Mouse (Mus musculus) liver, embryonic 13.5 days (tissue): ENCODE results near the gene Acoxl. TPM values are rescaled to one million over a fixed set of nuclear protein-coding genes. Genes with fewer than 3 reads are reported as not detected.
"Not testable (repeated sequence)": the region's sequence is repeated elsewhere in the genome, so short reads cannot be mapped to it uniquely, and the experiment has no call there.

Experiments
- ATAC-seq: fragments of 200-750 bp; cut with Nextera tagmentation; 2 replicates; pipeline ENCODE4 v1.8.0; 2017; ENCODE audit warnings: low read depth, mild to moderate bottlenecking, moderate number of reproducible peaks, moderate library complexity
- DNase-seq: peaks from one replicate; pipeline ENCODE4 v3.0.0; 2022
- H3K27ac ChIP-seq: fragments of 300-500 bp; sonication (generic); 2 replicates; pipeline ENCODE4 v1.5.1; 2015; ENCODE audit warnings: moderate library complexity, mild to moderate bottlenecking, inconsistent platforms
- H3K27me3 ChIP-seq: fragments of 300-500 bp; sonication (generic); 2 replicates; pipeline ENCODE4 v1.6.1; 2015; ENCODE audit warnings: mild to moderate bottlenecking, inconsistent platforms
- H3K36me3 ChIP-seq: fragments of 300-500 bp; sonication (generic); 2 replicates; pipeline ENCODE4 v1.6.1; 2015; ENCODE audit warnings: mild to moderate bottlenecking, inconsistent platforms
- H3K4me1 ChIP-seq: fragments of 300-500 bp; sonication (generic); replicated peaks from 2 replicates; pipeline ENCODE4 v1.6.1; 2015; ENCODE audit warnings: inconsistent platforms
- H3K4me2 ChIP-seq: fragments of 300-500 bp; sonication (generic); 2 replicates; pipeline ENCODE4 v1.6.1; 2015; ENCODE audit warnings: inconsistent platforms, mild to moderate bottlenecking, moderate library complexity
- H3K4me3 ChIP-seq: fragments of 300-500 bp; sonication (generic); replicated peaks from 2 replicates; pipeline ENCODE4 v1.5.1; 2015; ENCODE audit warnings: mild to moderate bottlenecking, inconsistent platforms
- H3K9ac ChIP-seq: fragments of 300-500 bp; sonication (generic); 2 replicates; pipeline ENCODE4 v1.6.1; 2015; ENCODE audit warnings: mild to moderate bottlenecking, inconsistent platforms
- H3K9me3 ChIP-seq: fragments of 300-500 bp; sonication (generic); replicated peaks from 2 replicates; pipeline ENCODE4 v1.6.1; 2016; ENCODE audit warnings: inconsistent platforms
- WGBS: fragments of 180-500 bp; shearing (Covaris S2); methylation state at CpG from one replicate; pipeline ENCODE4 v1.1.7; 2015; ENCODE audit not compliant: insufficient replicate concordance; 5-methylcytosine and 5-hydroxymethylcytosine counted together
- polyA plus RNA-seq: library from polyadenylated mRNA; unstranded; fragments of >200 nt; fragmentation: Nextera tagmentation; extraction: Ambion mirVana; gene quantifications from 2 replicates; pipeline ENCODE4 v1.2.1, GENCODE M21; 2015

The Acoxl gene
- polyA plus RNA-seq, 1 experiment from 2014 or later = not detected

DNA sequence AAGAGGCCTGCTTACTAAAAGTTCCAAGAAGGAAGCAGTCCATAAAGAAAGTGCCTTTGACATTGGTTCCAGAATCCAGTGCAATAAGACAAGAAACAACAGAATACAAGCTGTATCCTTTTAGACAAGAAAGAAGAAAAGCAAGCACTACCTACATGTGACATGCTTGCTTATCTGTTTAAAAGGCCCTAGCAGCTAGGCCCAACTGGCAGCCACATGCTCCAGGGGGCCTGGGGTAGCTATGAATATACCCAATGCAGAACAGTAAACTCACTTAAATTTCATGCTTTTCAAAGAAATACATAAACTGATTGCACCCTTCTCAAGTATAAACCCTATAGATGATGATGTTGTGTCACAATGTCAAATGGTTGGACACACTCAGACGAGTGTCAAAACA is 257.4 kb downstream of the Acoxl start:
- H3K27me3 ChIP-seq = no peaks in the 10 kb centered on the region
- peaks cover 6% of the 10 kb centered on the region; the same call in 1 of the 2 replicates for H3K4me1 ChIP-seq
- no peak for DNase-seq
- H3K27ac ChIP-seq = no peak overlapping the region
- H3K9me3 ChIP-seq = no peaks in the 10 kb centered on the region
- H3K9ac ChIP-seq = no peak overlapping the region
- no peak overlapping the region for H3K4me2 ChIP-seq
- 62% methylated on average over 1 of the region's 1 CpGs for whole genome bisulfite sequencing
- no peak overlapping the region for H3K4me3 ChIP-seq
- H3K36me3 ChIP-seq = no peaks in the 10 kb centered on the region
- no peak for ATAC-seq

DNA sequence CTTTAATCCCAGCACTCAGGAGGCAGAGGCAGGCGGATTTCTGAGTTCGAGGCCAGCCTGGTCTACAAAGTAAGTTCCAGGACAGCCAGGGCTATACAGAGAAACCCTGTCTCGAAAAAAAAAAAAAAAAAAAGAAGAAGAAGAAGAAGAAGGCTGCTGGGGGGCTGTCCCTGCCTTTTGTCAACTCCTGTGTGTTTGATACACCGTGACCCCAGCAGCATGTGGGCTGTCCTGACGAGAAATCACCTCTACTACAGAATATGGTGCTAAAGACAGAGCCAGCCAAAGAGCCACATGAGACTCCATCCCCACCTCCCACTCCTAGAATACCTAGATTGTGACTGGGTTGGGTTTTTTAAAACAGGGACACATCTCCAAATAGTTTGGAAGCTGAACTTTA is 259.4 kb downstream of the Acoxl start:
- DNase-seq, H3K36me3 ChIP-seq, H3K9me3 ChIP-seq, H3K4me1 ChIP-seq, H3K27ac ChIP-seq, H3K4me3 ChIP-seq, ATAC-seq, H3K9ac ChIP-seq, H3K27me3 ChIP-seq, H3K4me2 ChIP-seq: not testable (repeated sequence)
- 66% methylated on average over 5 of the region's 5 CpGs for WGBS

DNA sequence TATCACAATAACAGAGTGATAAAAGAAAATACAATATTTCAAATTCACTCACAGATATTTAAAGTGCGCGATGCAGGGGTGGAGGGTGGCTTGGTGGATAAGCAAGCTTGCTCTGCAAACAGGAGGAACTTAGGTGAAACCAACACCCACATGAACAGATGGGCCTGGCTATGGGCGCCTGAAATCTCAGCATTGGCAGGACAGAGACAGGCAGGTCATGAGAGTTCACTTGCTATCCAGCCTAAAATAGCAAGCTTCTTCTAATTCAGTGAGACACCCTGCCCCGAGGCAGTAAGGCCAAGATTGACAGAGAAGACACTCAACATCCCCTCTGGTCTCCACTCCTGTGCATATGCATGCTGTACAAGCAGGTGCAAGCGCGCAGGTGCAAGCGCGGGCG is 263.4 kb downstream of the Acoxl start:
- ATAC-seq (no peak), DNase-seq (no peak)
- H3K4me2 ChIP-seq = no peak overlapping the region
- no peaks in the 10 kb centered on the region for H3K27me3 ChIP-seq
- no peak overlapping the region for H3K9ac ChIP-seq
- H3K27ac ChIP-seq = no peak overlapping the region
- H3K36me3 ChIP-seq = no peaks in the 10 kb centered on the region
- 77% methylated on average over 9 of the region's 9 CpGs for WGBS
- H3K4me1 ChIP-seq = no peaks in the 10 kb centered on the region
- no peaks in the 10 kb centered on the region for H3K9me3 ChIP-seq
- H3K4me3 ChIP-seq = no peak overlapping the region

DNA sequence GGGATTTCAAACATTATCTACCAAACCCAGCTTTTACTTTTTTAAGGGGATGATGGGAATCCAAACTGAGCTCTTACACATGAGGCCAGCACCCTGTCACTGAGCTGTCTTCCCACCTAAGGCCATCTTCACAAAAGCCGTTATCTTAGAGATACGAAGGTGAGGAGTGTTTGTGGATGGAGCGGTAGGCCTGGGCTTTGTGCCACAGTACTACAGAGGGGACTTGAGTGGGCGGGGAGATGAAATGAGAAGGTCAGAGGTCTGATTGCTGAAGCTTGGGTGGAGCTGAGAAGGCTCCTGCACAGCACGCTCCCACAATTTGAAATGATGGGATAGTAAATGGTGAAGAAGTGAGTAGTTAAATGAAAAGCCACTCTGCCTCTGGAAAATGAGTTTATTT is 266.1 kb downstream of the Acoxl start:
- H3K27me3 ChIP-seq = no peaks in the 10 kb centered on the region
- H3K9ac ChIP-seq = no peak overlapping the region
- H3K4me3 ChIP-seq = no peak overlapping the region
- 61% methylated on average over 5 of the region's 5 CpGs for WGBS
- no peaks in the 10 kb centered on the region for H3K9me3 ChIP-seq
- ATAC-seq = no peak
- no peak overlapping the region for H3K4me2 ChIP-seq
- no peak overlapping the region for H3K27ac ChIP-seq
- H3K36me3 ChIP-seq = no peaks in the 10 kb centered on the region
- DNase-seq = no peak
- H3K4me1 ChIP-seq = no peaks in the 10 kb centered on the region

DNA sequence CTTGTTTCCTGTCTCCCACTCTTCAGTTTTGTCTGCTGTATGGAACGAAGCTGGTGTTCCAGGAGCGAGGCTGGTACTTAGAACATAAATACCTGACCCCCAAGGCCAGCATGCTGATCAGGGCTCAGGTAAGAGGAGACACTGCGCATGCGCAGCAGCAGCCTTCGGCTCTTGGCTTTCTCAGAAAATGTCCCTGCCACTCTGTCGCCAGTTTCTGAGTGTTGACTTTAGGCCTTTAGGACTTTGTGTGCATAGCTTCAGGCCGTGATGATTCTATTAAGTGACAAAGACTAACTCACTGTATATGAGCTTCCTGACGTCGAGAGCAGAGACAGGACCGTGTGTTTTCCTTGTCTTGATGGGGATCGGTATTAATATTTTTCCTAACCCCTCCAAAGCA is 267.0 kb downstream of the Acoxl start:
- H3K4me1 ChIP-seq = no peaks in the 10 kb centered on the region
- H3K9ac ChIP-seq = no peak overlapping the region
- 67% methylated on average over 11 of the region's 11 CpGs for WGBS
- H3K36me3 ChIP-seq = no peaks in the 10 kb centered on the region
- DNase-seq (no peak), ATAC-seq (no peak)
- no peak overlapping the region for H3K4me2 ChIP-seq
- no peaks in the 10 kb centered on the region for H3K9me3 ChIP-seq
- no peaks in the 10 kb centered on the region for H3K27me3 ChIP-seq
- no peak overlapping the region for H3K4me3 ChIP-seq
- no peak overlapping the region for H3K27ac ChIP-seq

DNA sequence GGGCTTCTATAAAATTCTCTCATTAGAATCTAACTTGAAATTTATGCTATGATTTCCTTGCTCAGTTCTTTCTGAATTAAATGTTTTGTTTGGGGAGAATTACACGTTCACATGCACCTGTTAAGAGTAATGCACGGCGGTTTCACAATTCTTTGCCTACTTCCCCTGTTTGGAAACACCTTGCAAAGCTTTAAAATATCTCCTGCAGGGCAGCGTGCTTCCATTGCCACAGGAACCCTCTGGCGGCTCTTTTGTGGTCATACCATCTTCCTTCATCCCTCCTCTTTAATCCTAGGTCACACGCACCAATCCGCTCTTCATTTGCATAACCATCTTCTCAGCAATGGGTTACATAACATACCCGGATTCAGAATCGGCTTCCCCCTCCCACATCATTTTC is 272.9 kb downstream of the Acoxl start:
- DNase-seq (no peak), ATAC-seq (no peak)
- WGBS = 55% methylated on average over 9 of the region's 9 CpGs
- no peak overlapping the region for H3K4me2 ChIP-seq
- no peaks in the 10 kb centered on the region for H3K36me3 ChIP-seq
- H3K4me3 ChIP-seq = no peak overlapping the region
- H3K9ac ChIP-seq = no peak overlapping the region
- no peaks in the 10 kb centered on the region for H3K4me1 ChIP-seq
- H3K27ac ChIP-seq = no peak overlapping the region
- H3K27me3 ChIP-seq = no peaks in the 10 kb centered on the region
- no peaks in the 10 kb centered on the region for H3K9me3 ChIP-seq

DNA sequence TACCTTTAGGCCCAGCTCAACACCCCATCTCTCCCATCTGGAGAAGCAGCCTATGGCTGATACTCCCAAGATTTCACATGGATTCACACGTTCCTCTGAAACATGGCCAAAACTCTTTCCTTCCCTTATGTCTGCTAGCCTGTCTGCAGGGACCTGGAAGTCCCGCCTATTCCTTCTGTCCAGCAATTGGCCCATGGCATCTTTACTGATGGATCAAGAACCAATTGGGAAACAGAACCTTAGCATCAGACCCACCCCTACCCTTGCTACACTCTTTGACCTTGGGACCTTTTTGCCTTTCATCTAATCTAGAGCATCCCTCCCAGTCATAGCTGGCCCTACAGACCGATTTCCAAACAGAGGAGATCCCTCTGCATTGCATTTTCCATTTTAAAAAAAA is 275.9 kb downstream of the Acoxl start:
- ATAC-seq (no peak), DNase-seq (no peak)
- WGBS = 61% methylated on average over 3 of the region's 3 CpGs
- Histone ChIP-seq H3K4me3 (no peak overlapping the region), H3K9ac (no peak overlapping the region), H3K36me3 (no peaks in the 10 kb centered on the region), H3K4me1 (no peaks in the 10 kb centered on the region), H3K27me3 (peaks cover 3% of the 10 kb centered on the region; the same call in 1 of the 2 replicates), H3K4me2 (no peak overlapping the region), H3K27ac (no peak overlapping the region), H3K9me3 (no peaks in the 10 kb centered on the region)

DNA sequence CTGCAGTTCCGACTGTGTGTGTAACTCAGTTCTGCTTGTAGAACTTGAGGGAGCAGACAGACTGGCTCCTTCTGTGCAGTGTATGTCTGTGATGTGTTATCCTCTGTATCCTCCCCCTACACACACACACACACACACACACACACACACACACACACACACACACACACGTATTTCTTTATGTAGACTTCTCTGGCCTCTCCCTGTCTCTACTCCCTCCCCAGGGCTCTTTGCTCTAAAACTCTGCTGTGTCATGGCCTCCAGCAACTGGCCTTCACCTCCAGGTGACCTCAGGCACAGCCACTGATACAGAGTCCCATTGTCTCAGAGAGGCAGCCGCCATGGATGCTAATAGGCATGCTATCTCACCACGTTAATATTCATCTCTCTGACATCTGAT is 276.9 kb downstream of the Acoxl start:
- Histone ChIP-seq H3K36me3 (no peaks in the 10 kb centered on the region), H3K27ac (no peak overlapping the region), H3K27me3 (peaks cover 8% of the 10 kb centered on the region; the same call in 1 of the 2 replicates), H3K4me3 (no peak overlapping the region), H3K4me1 (no peaks in the 10 kb centered on the region), H3K9ac (no peak overlapping the region), H3K9me3 (no peaks in the 10 kb centered on the region), H3K4me2 (no peak overlapping the region)
- WGBS = 48% methylated on average over 4 of the region's 4 CpGs
- DNase-seq (no peak), ATAC-seq (no peak)

DNA sequence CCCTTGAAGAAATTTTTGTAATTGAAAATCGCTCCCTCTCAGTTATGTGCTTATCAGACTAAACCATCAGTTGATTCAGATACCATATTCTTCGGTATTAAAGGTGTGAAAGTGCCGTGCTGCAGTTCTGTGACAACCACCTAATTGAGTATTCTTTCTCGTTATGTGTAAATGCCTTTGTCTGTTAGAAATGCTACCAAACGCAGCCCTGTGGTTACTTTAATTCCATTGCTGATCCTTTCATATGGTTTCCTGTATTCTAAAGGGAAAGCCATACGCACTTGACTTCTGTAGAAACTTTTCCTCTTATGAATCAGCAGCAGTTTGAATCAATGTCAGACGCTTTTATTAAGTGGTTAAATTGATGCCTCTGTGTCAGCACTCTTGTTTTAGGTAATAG is 278.9 kb downstream of the Acoxl start:
- DNase-seq = no peak
- H3K4me1 ChIP-seq = peaks cover 5% of the 10 kb centered on the region
- peaks cover 28% of the 10 kb centered on the region for H3K27me3 ChIP-seq
- no peak overlapping the region for H3K9ac ChIP-seq
- WGBS = 69% methylated on average over 7 of the region's 7 CpGs
- no peak overlapping the region for H3K4me2 ChIP-seq
- no peaks in the 10 kb centered on the region for H3K9me3 ChIP-seq
- no peak for ATAC-seq
- no peak overlapping the region for H3K27ac ChIP-seq
- no peaks in the 10 kb centered on the region for H3K36me3 ChIP-seq
- no peak overlapping the region for H3K4me3 ChIP-seq

DNA sequence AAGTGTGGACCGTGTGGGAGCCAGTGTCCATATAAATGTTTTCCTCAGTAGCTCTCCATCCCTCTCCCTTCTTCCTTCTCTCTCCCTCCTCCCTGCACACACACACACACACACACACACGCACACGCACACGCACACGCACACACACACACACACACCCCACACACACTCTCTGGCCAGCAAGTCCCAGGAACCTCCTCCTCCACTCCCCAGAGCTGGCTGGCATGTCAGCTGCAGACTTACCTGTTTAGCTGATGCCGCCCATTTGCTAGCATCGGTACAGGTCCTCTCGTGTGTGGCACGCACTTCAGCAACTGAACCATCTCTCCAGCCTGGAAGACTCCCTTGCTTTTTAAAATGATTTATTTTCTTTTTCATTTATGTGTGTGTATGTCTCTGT is 280.3 kb downstream of the Acoxl start:
- Histone ChIP-seq H3K9ac (no peak overlapping the region), H3K4me2 (no peak overlapping the region), H3K9me3 (no peaks in the 10 kb centered on the region), H3K27ac (no peak overlapping the region), H3K27me3 (peaks cover 42% of the 10 kb centered on the region), H3K4me1 (peaks cover 19% of the 10 kb centered on the region), H3K36me3 (no peaks in the 10 kb centered on the region), H3K4me3 (no peak overlapping the region)
- no peak for ATAC-seq
- WGBS = 79% methylated on average over 9 of the region's 9 CpGs
- no peak for DNase-seq

DNA sequence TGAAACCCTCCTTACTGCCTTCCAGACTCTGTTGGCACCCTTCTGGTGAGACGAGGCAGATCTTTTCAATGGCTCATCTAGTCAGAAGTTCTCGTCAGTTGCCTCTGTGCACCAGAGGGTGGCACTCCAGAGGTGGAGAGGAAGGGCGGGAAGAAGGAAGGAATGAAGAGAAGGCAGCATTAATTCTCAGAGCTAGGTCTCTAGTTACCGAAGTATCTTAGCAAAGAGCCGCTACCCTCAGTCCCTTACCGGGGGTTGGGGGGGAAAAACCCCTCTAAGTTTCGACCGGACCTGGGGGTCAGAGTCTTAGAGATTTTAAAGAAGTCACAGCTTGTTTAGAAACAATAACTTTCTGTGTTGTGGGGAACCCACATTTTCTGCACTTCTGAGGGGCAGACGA is 283.8 kb downstream of the Acoxl start:
- Histone ChIP-seq H3K4me2 (peak overlapping the region; percentile 99), H3K9ac (no peak overlapping the region), H3K4me1 (peaks cover 45% of the 10 kb centered on the region), H3K27me3 (peaks cover 60% of the 10 kb centered on the region), H3K9me3 (no peaks in the 10 kb centered on the region), H3K4me3 (peak overlapping the region; percentile 81), H3K27ac (no peak overlapping the region), H3K36me3 (no peaks in the 10 kb centered on the region)
- no peak for ATAC-seq
- under 1% methylated on average over 9 of the region's 9 CpGs for WGBS
- DNase-seq = no peak

DNA sequence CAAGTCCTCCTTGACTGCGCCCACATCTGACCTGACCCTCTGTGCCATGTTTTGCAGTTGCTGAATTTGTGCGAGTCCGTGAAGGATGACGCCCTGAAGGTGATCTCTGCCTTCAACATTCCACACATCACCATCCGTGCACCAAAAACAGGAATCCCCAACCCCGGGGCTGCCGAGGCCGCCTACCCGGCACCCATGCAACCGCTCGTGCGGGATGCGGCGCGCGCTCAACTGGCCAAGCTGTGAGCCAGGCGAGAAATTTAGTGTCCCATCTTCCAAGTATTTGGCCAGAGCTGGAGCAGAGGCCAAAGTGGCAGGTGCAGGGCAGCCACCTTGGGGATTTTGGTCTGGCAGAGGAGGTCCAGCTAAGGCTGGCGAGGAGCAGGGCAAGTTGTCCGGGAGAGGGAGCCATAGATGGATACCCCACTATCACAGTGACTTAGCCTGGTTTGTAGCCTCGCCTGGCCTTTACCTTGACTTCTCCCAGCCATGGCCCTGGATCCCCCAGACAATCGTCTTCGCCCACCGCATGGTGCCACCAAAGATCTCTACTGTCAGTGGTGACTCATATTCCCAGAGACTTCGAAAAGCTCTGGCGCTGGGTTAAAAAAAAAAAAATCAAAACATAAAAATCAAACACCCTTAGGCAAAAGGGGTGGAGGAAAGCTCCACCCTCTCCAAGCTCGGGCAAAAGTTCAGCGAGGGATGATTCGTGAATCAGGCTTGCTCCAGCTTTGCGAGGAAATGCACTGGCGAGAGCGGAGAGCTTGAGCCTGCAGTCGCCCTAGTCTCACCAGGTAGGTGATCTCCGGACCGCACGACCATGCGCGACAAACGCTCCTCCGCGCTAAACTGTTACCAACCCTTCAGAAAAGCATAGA is 284.5 kb downstream of the Acoxl start:
- Histone ChIP-seq H3K4me3 (peak overlapping the region; percentile 81), H3K27ac (no peak overlapping the region), H3K4me2 (peak overlapping the region; percentile 99), H3K27me3 (peaks cover 60% of the 10 kb centered on the region), H3K9ac (no peak overlapping the region), H3K9me3 (no peaks in the 10 kb centered on the region), H3K4me1 (peaks cover 51% of the 10 kb centered on the region), H3K36me3 (no peaks in the 10 kb centered on the region)
- WGBS = 2% methylated on average over 40 of the region's 40 CpGs
- DNase-seq (no peak), ATAC-seq (no peak)
